Comparison of ENCODE assay signal across 15 mouse cellular contexts in the genomic region with DNA sequence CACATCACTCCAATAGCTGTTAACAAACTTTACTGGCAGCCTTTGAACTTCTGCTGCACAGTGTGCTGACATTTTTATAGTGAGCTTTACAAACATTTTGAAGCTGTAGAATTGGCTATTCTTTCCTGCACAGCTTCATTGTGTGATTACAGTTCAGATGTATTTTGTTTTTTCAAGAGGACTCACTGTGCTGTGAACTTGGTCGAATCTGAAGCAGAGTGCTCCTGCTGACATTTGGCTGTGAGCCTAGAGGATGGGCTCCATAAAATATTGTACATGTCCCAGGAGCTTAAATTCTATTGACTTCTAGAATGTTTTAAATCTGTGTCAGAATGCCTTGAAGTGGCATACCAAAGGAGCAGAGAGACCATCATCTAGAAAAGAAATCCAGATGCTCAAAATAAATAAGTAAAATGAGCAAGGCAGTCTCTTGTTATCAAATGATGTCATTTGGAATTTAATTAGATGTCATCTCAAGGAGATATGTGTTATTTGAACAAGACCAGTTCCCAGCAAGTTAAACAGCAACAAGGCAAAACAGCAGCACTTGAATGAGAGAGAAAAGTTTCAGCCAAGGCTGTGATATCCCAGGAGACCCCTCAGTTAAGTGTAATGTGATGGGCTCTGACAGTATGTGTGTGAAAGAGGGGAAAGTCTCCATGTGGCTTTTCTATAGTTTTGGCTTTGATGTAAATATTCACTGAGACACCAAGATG.
DNase-seq lines count a peak whose midpoint lies in the region; ATAC-seq and TF ChIP-seq lines count a peak whose summit lies in the region.
"Had no signal": no experiment of that assay in that cellular context is flagged by ENCODE, and none has a peak within 500 bp of the region (broad histone marks: within the 10 kb centered on the region; RNA-seq: fewer than 3 reads in every experiment).

No protein-coding gene starts in this region.

- H3K4me3 ChIP-seq in intestine, embryonic 14.5 days (ENCODE audit: low read depth, low read length): no peak overlapping the region
- no peak overlapping the region for H3K4me3 ChIP-seq in intestine, postnatal 0 days (ENCODE audit: low read depth, low read length)
- H3K4me3 ChIP-seq in neural tube, embryonic 11.5 days (ENCODE audit: low read depth, low read length): no peak overlapping the region
- no peak overlapping the region for H3K4me3 ChIP-seq in intestine, embryonic 16.5 days (ENCODE audit: low read length)
- H3K4me3 ChIP-seq: forebrain, embryonic 10.5 days; stomach, embryonic 15.5 days had no signal

- no peak overlapping the region for H3K4me2 ChIP-seq in intestine, embryonic 14.5 days (ENCODE audit: low read length)
- H3K4me2 ChIP-seq in intestine, postnatal 0 days (replicated peaks; ENCODE audit: low read depth): no peak overlapping the region
- no peak overlapping the region for H3K4me2 ChIP-seq in neural tube, embryonic 11.5 days (ENCODE audit: low read depth)
- no peak overlapping the region for H3K4me2 ChIP-seq in intestine, embryonic 16.5 days (ENCODE audit: low read depth, low read length)
- H3K4me2 ChIP-seq: stomach, embryonic 15.5 days had no signal

- 19% methylated on average over 1 of the region's 1 CpGs for WGBS in intestine, embryonic 14.5 days
- 24% methylated on average over 1 of the region's 1 CpGs for WGBS in intestine, postnatal 0 days
- WGBS in neural tube, embryonic 11.5 days: 35% methylated on average over 1 of the region's 1 CpGs
- whole genome bisulfite sequencing in intestine, embryonic 16.5 days: 23% methylated on average over 1 of the region's 1 CpGs

- H3K9ac ChIP-seq in intestine, embryonic 14.5 days (ENCODE audit: low read length): no peak overlapping the region
- no peak overlapping the region for H3K9ac ChIP-seq in intestine, postnatal 0 days (ENCODE audit: low read depth, low read length)
- no peak overlapping the region for H3K9ac ChIP-seq in neural tube, embryonic 11.5 days (ENCODE audit: low read length)
- no peak overlapping the region for H3K9ac ChIP-seq in intestine, embryonic 16.5 days (ENCODE audit: low read depth, low read length)
- H3K9ac ChIP-seq: stomach, embryonic 15.5 days had no signal

- no peaks in the 10 kb centered on the region for H3K27me3 ChIP-seq in intestine, embryonic 14.5 days (replicated peaks; ENCODE audit: control insufficient read depth, insufficient read depth, low read length)
- H3K27me3 ChIP-seq in intestine, postnatal 0 days (replicated peaks; ENCODE audit: control insufficient read depth, insufficient read depth, low read length): no peaks in the 10 kb centered on the region
- H3K27me3 ChIP-seq in neural tube, embryonic 11.5 days (ENCODE audit: control insufficient read depth, insufficient read depth, low read length): no peaks in the 10 kb centered on the region
- no peaks in the 10 kb centered on the region for H3K27me3 ChIP-seq in intestine, embryonic 16.5 days (replicated peaks; ENCODE audit: control insufficient read depth, insufficient read depth, low read length)
- H3K27me3 ChIP-seq: CH12.LX; stomach, embryonic 15.5 days had no signal

- no peak for ATAC-seq in intestine, embryonic 14.5 days (replicated peaks; ENCODE audit: low FRiP score, low TSS enrichment, low read depth)
- ATAC-seq in intestine, postnatal 0 days: no peak
- peak; percentile 35; the same call in 1 of the 2 replicates for ATAC-seq in neural tube, embryonic 11.5 days (ENCODE audit: insufficient read depth, low FRiP score, low TSS enrichment)
- 0 out of 2 replicates have a peak, but pooled peaks have one; percentile 36 for ATAC-seq in intestine, embryonic 16.5 days
- ATAC-seq in erythroblast, adult 5-6 weeks (replicated peaks; ENCODE audit: low FRiP score, poor library complexity, severe bottlenecking): no peak

- no peak for DNase-seq in intestine, embryonic 14.5 days (ENCODE audit: low spot score)
- DNase-seq in neural tube, embryonic 11.5 days (ENCODE audit: low spot score): no peak
- DNase-seq in neural tube, embryonic 10.5 days (ENCODE audit: extremely low spot score, low spot score): no peak
- no peak for DNase-seq in adrenal gland, adult 2 months
- DNase-seq: adrenal gland, postnatal 25 days; gastrocnemius, postnatal 36 days; kidney, postnatal 36 days; lung, adult 2 months; thymus, postnatal 4 days had no signal

- peaks cover 12% of the 10 kb centered on the region for H3K4me1 ChIP-seq in intestine, embryonic 14.5 days (replicated peaks; ENCODE audit: control insufficient read depth, insufficient read depth, low read length)
- H3K4me1 ChIP-seq in intestine, postnatal 0 days (replicated peaks; ENCODE audit: control insufficient read depth, insufficient read depth, low read length): no peaks in the 10 kb centered on the region
- H3K4me1 ChIP-seq in neural tube, embryonic 11.5 days (ENCODE audit: control insufficient read depth, insufficient read depth, low read length): no peaks in the 10 kb centered on the region
- peaks cover 3% of the 10 kb centered on the region; the same call in 1 of the 2 replicates for H3K4me1 ChIP-seq in intestine, embryonic 16.5 days (ENCODE audit: control insufficient read depth, insufficient read depth, low read length)
- H3K4me1 ChIP-seq: forebrain, embryonic 10.5 days; stomach, embryonic 15.5 days had no signal

- TF ChIP-seq CTCF in intestine, postnatal 0 days (IDR thresholded peaks at IDR 0.05; ENCODE audit: low read depth): no peak

- H3K9me3 ChIP-seq in intestine, embryonic 14.5 days (ENCODE audit: control insufficient read depth, low read length): no peaks in the 10 kb centered on the region
- H3K9me3 ChIP-seq in intestine, postnatal 0 days (ENCODE audit: control insufficient read depth): no peaks in the 10 kb centered on the region
- H3K9me3 ChIP-seq in neural tube, embryonic 11.5 days (ENCODE audit: control insufficient read depth, low read length): no peaks in the 10 kb centered on the region
- H3K9me3 ChIP-seq in intestine, embryonic 16.5 days (ENCODE audit: control insufficient read depth, low read length): no peaks in the 10 kb centered on the region
- H3K9me3 ChIP-seq: forebrain, embryonic 10.5 days; stomach, embryonic 15.5 days had no signal

- peak overlapping the region; percentile 51; the same call in 1 of the 2 replicates for H3K27ac ChIP-seq in intestine, embryonic 14.5 days (ENCODE audit: low read depth)
- H3K27ac ChIP-seq in intestine, postnatal 0 days (ENCODE audit: low read depth, low read length): no peak overlapping the region
- no peak overlapping the region for H3K27ac ChIP-seq in neural tube, embryonic 11.5 days (ENCODE audit: low read depth, low read length)
- no peak overlapping the region; the same call in 1 of the 2 replicates for H3K27ac ChIP-seq in intestine, embryonic 16.5 days (ENCODE audit: low read length)
- H3K27ac ChIP-seq: forebrain, embryonic 10.5 days; stomach, embryonic 15.5 days had no signal

- H3K36me3 ChIP-seq in intestine, embryonic 14.5 days (ENCODE audit: control insufficient read depth, insufficient read depth, low read length): no peaks in the 10 kb centered on the region
- H3K36me3 ChIP-seq in intestine, postnatal 0 days (ENCODE audit: control insufficient read depth, insufficient read depth): no peaks in the 10 kb centered on the region
- H3K36me3 ChIP-seq in neural tube, embryonic 11.5 days (ENCODE audit: control insufficient read depth, insufficient read depth, low read length): no peaks in the 10 kb centered on the region
- H3K36me3 ChIP-seq in intestine, embryonic 16.5 days (ENCODE audit: control insufficient read depth, insufficient read depth, low read length): no peaks in the 10 kb centered on the region
- H3K36me3 ChIP-seq: forebrain, embryonic 10.5 days; stomach, embryonic 15.5 days had no signal

Comparison
In these comparisons a context has a peak if more than half of its experiments do, and no peak if none do; other contexts are left out.
1. ATAC-seq: peak in neural tube, embryonic 11.5 days (single experiment) and intestine, embryonic 16.5 days (single experiment); none in intestine, embryonic 14.5 days (single experiment), intestine, postnatal 0 days (single experiment) and erythroblast, adult 5-6 weeks (single experiment).